Mouse (Mus musculus) forebrain, embryonic 11.5 days (tissue): ENCODE results near the gene Slc16a4. TPM values are rescaled to one million over a fixed set of nuclear protein-coding genes. Genes with fewer than 3 reads are reported as not detected.
"Not testable (repeated sequence)": the region's sequence is repeated elsewhere in the genome, so short reads cannot be mapped to it uniquely, and the experiment has no call there.

Experiments used
- ATAC-seq: fragments of 200-750 bp; cut with Nextera tagmentation; replicated peaks from 2 replicates; pipeline ENCODE4 v1.8.0; 2017; ENCODE audit warnings: moderate TSS enrichment; ENCODE audit not compliant: low FRiP score
- DNase-seq: peaks from one replicate; pipeline ENCODE4 v3.0.0-alpha.2; 2017; ENCODE audit warnings: low spot score
- H3K27ac ChIP-seq: fragments of 300-500 bp; sonication (generic); 2 replicates; pipeline ENCODE4 v1.5.1; 2014; ENCODE audit warnings: low read depth, low read length
- H3K27me3 ChIP-seq: fragments of 300-500 bp; sonication (generic); 2 replicates; pipeline ENCODE4 v1.6.1; 2014; ENCODE audit warnings: mild to moderate bottlenecking, low read length, mixed read lengths; ENCODE audit not compliant: control insufficient read depth, insufficient read depth
- H3K36me3 ChIP-seq: fragments of 300-500 bp; sonication (generic); 2 replicates; pipeline ENCODE4 v1.6.1; 2014; ENCODE audit warnings: mild to moderate bottlenecking, low read length, moderate library complexity, mixed read lengths; ENCODE audit not compliant: control insufficient read depth, insufficient read depth
- H3K4me1 ChIP-seq: fragments of 300-500 bp; sonication (generic); replicated peaks from 2 replicates; pipeline ENCODE4 v1.6.1; 2014; ENCODE audit warnings: low read length, mixed read lengths; ENCODE audit not compliant: control insufficient read depth, insufficient read depth
- H3K4me2 ChIP-seq: fragments of 300-500 bp; sonication (generic); 2 replicates; pipeline ENCODE4 v1.6.1; 2014; ENCODE audit warnings: low read depth, mild to moderate bottlenecking, low read length, moderate library complexity, mixed read lengths; ENCODE audit not compliant: severe bottlenecking
- H3K4me3 ChIP-seq: fragments of 300-500 bp; sonication (generic); 2 replicates; pipeline ENCODE4 v1.5.1; 2014; ENCODE audit warnings: low read depth, low read length
- H3K9ac ChIP-seq: fragments of 300-500 bp; sonication (generic); 2 replicates; pipeline ENCODE4 v1.6.1; 2014; ENCODE audit warnings: low read length
- H3K9me3 ChIP-seq: fragments of 300-500 bp; sonication (generic); 2 replicates; pipeline ENCODE4 v1.6.1; 2016; ENCODE audit warnings: low read length, mixed read lengths; ENCODE audit not compliant: control insufficient read depth
- WGBS: fragments of 180-500 bp; shearing (Covaris S2); extraction: QIAGEN DNeasy Blood & Tissue Kit; methylation state at CpG from one replicate; pipeline ENCODE4 v1.1.7; 2014; 5-methylcytosine and 5-hydroxymethylcytosine counted together
- polyA plus RNA-seq: library from polyadenylated mRNA; unstranded; fragments of >200 nt; fragmentation: Nextera tagmentation; extraction: Ambion mirVana; gene quantifications from 2 replicates; pipeline ENCODE4 v1.2.1, GENCODE M21; 2014

Gene Slc16a4
- polyA plus RNA-seq, 1 experiment from 2014 or later = 3.2 TPM

DNA sequence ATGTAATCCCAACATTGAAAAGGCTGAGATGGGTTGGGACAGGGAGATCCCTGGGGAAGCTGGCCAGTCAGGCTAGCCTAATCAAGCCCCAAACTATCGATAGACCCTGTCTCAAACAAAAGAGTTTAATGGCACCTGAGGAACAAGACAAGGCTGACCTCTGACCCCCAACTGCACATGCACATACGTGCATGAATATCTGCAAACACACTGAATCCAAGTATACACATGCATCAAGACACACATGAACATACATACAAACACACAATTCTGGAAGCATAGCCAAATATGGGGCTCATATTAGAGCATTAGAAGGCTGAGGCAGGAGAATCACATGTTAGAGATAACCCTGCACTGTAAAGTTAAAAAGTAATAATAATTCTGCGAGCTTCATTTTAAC, 14.4 kb upstream of the Slc16a4 start:
- Histone ChIP-seq H3K4me1 (no peaks in the 10 kb centered on the region), H3K9ac (no peak overlapping the region), H3K4me3 (no peak overlapping the region), H3K27me3 (no peaks in the 10 kb centered on the region), H3K9me3 (no peaks in the 10 kb centered on the region), H3K27ac (no peak overlapping the region), H3K36me3 (no peaks in the 10 kb centered on the region), H3K4me2 (no peak overlapping the region)
- DNase-seq (no peak), ATAC-seq (no peak)
- WGBS = 90% methylated on average over 3 of the region's 3 CpGs

GRCm38 (mm10) chr3:107278479-107279269, 12.4 kb upstream of the Slc16a4 start, which contains the start of gene Lamtor5:
Gene Lamtor5, plus strand, starts transcription at chr3:107278858.
- no peaks in the 10 kb centered on the region for H3K4me1 ChIP-seq
- H3K9ac ChIP-seq = peak within 1 kb of the TSS; percentile 71
- ATAC-seq (peak; percentile 92), DNase-seq (peak; percentile 93)
- no peaks in the 10 kb centered on the region for H3K9me3 ChIP-seq
- peak within 1 kb of the TSS; percentile 87 for H3K4me3 ChIP-seq
- 4% methylated on average over 43 of the region's 43 CpGs for WGBS
- H3K27me3 ChIP-seq = no peaks in the 10 kb centered on the region
- H3K36me3 ChIP-seq = no peaks in the 10 kb centered on the region
- peak within 1 kb of the TSS; percentile 54 for H3K4me2 ChIP-seq
- no peak within 1 kb of the TSS for H3K27ac ChIP-seq

DNA sequence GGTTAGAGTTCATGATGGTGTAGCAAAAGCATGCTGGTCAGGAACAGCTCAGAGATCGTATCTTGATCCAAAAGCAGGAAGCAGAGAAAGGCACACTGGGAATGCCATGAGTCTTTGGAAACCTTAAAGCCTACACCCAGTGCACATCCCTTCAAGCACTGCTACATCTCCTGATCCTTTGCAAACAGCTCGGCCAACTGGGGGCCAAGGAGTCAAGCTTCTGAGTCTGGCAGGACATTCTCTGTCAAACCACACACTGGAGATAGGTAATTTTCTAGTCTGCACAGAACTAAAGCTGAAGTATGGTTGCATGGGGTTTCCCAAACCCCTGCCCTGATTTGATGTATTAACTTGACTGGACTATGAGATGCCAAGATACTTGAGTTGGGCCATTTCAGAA, 4.9 kb upstream of the Slc16a4 start:
- Histone ChIP-seq H3K4me2 (no peak overlapping the region), H3K27me3 (no peaks in the 10 kb centered on the region), H3K9me3 (no peaks in the 10 kb centered on the region), H3K36me3 (no peaks in the 10 kb centered on the region), H3K4me1 (no peaks in the 10 kb centered on the region), H3K4me3 (no peak overlapping the region), H3K27ac (no peak overlapping the region), H3K9ac (no peak overlapping the region)
- ATAC-seq = no peak
- WGBS = 80% methylated on average over 2 of the region's 2 CpGs
- DNase-seq = no peak

GRCm38 (mm10) chr3:107287346-107287745, 3.7 kb upstream of the Slc16a4 start:
- Histone ChIP-seq H3K9ac (no peak overlapping the region), H3K27ac (no peak overlapping the region), H3K27me3 (no peaks in the 10 kb centered on the region), H3K4me2 (no peak overlapping the region), H3K4me1 (no peaks in the 10 kb centered on the region), H3K36me3 (no peaks in the 10 kb centered on the region), H3K4me3 (no peak overlapping the region), H3K9me3 (no peaks in the 10 kb centered on the region)
- DNase-seq = no peak
- no peak for ATAC-seq

GRCm38 (mm10) chr3:107295672-107296360, 4.8 kb downstream of the Slc16a4 start:
- Histone ChIP-seq H3K4me1 (no peaks in the 10 kb centered on the region), H3K27ac (no peak overlapping the region), H3K9ac (no peak overlapping the region), H3K36me3 (no peaks in the 10 kb centered on the region), H3K4me3 (no peak overlapping the region), H3K9me3 (no peaks in the 10 kb centered on the region), H3K4me2 (no peak overlapping the region), H3K27me3 (no peaks in the 10 kb centered on the region)
- 93% methylated on average over 5 of the region's 5 CpGs for WGBS
- DNase-seq (no peak), ATAC-seq (no peak)

DNA sequence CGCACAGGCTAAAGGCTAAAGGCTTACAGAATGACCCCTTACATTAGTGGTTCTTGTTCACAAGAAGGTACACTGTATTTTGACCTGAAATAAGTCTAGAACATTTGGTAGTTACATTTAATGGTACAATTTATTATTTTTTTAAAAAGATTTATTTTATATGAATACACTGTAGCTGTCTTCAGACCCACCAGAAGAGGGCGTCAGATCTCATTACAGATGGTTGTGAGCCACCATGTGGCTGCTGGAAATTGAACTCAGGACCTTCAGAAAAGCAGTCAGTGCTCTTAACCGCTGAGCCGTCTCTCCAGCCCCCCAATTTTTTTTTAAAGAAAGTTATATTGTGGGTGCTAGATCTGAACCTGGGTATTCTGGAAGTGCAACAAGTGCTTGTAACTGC, 5.9 kb downstream of the Slc16a4 start:
- not testable (repeated sequence) for H3K9me3 ChIP-seq, H3K27ac ChIP-seq, DNase-seq, H3K4me1 ChIP-seq, H3K27me3 ChIP-seq, H3K4me2 ChIP-seq, H3K36me3 ChIP-seq, ATAC-seq, H3K4me3 ChIP-seq, H3K9ac ChIP-seq
- 66% methylated on average over 4 of the region's 4 CpGs for WGBS

GRCm38 (mm10) chr3:107317338-107317737, 26.3 kb downstream of the Slc16a4 start:
- Histone ChIP-seq H3K9me3 (no peaks in the 10 kb centered on the region), H3K4me2 (no peak overlapping the region), H3K4me1 (no peaks in the 10 kb centered on the region), H3K36me3 (no peaks in the 10 kb centered on the region; the same call in 1 of the 2 replicates), H3K27ac (no peak overlapping the region), H3K9ac (no peak overlapping the region), H3K4me3 (no peak overlapping the region), H3K27me3 (no peaks in the 10 kb centered on the region)
- WGBS = 93% methylated on average over 3 of the region's 3 CpGs
- ATAC-seq (no peak), DNase-seq (no peak)

DNA sequence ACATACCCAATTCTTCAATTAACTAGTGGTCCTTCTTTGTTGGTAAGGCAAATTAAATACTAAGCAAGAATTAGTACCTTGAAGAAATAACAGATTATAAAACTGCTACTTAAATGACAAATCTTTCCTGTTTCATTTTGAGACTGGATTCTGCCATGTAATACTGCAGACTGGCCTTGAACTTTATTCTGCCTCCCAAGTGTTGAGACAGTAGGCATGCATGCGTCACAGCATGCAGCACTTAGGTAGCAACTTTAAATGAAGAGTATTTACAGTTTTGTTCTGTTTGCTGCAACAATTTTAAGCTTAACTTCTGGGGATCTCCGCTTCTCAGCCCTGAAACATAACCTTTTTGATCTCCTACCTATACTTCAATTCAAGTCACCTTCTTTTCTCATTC, 30.1 kb downstream of the Slc16a4 start:
- DNase-seq (no peak), ATAC-seq (no peak)
- H3K9me3 ChIP-seq = no peaks in the 10 kb centered on the region
- H3K9ac ChIP-seq = no peak overlapping the region
- WGBS = 89% methylated on average over 2 of the region's 2 CpGs
- H3K4me3 ChIP-seq = no peak overlapping the region
- H3K4me2 ChIP-seq = no peak overlapping the region
- H3K4me1 ChIP-seq = peaks cover 6% of the 10 kb centered on the region
- H3K27ac ChIP-seq = no peak overlapping the region
- no peaks in the 10 kb centered on the region for H3K27me3 ChIP-seq
- peaks cover 4% of the 10 kb centered on the region; the same call in 1 of the 2 replicates for H3K36me3 ChIP-seq
